Mouse (Mus musculus) 3134 (cell line): ENCODE results near the gene Pllp.

Experiments
- DNase-seq: peaks from one replicate; pipeline ENCODE4 v3.0.0-alpha.2; 2011; ENCODE audit warnings: low spot score; ENCODE audit not compliant: insufficient read length; ENCODE audit errors: extremely low read depth

The Pllp gene

DNA sequence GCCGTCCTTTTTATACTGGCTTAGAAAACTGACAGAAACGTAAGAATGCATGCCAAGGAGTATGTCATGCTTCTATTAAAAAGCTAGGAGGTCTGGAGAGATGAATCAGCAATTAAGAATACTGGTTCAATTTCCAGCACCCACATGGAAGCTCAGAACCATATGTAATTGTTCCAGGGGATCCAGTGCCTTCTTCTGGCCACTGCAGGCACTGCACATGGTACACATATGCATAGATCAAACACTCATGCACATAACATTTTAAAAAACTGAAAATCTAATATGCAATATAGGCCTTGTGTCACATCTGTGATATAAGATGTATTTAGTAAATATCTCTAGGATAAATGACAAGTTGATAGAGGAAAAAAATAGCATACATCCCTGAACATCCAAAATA, 38.0 kb downstream of the Pllp start:
- DNase-seq, result no peak

DNA sequence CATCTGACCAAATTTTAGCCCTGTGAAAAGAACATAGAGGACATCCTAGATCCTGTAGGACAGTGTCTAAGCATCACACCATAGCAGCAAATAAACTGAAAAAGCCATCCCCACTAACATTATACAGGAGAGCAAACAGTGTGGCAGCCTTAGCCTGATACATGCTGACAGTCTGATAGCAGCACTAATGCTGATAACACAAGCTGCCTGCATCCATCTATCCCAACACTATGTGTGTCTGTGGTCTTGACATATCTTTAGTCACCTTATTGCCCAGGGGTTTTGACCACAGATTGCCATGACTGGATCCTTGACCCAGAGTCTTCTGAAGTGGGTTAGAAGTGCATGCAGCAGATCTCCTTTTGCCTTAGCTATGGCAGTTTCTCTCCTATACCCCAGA, 41.1 kb downstream of the Pllp start:
- DNase-seq, result no peak

DNA sequence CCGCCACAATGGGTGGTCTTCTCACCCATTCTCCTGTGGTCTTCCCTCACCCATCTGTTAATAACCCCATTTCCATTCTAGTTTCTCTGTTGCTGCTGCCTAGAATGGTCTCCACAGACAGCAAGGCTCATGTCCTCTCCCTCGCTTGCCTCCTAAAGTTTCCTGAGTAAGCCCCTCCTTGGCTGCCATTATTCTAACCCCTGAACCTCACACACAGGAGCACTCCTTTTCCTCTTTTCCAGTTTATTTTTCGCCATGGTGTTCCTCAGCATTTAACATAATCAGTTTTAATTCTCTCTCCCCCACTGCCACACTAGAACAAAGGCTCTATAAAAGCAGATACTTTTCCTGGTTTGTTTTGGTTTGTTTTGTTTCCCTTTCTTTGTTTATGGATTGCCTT, 43.1 kb downstream of the Pllp start:
- no peak for DNase-seq

DNA sequence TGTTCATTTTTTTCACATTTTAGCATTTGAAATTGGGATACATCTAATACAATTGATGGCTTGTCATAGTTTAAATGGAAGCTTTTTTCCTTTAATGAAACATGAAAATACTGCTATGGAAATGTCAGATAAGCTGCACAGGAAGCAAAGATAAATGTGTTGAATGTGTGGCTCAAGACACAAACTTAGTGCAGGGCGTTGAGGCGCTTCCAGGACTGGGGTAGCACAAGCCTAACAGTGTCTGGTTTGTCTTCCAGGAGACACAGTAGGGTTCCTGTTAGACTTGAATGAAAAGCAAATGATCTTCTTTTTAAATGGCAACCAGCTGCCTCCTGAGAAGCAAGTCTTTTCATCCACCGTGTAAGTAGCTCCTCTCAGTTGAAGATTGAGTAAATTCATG, 46.6 kb downstream of the Pllp start:
- no peak for DNase-seq

DNA sequence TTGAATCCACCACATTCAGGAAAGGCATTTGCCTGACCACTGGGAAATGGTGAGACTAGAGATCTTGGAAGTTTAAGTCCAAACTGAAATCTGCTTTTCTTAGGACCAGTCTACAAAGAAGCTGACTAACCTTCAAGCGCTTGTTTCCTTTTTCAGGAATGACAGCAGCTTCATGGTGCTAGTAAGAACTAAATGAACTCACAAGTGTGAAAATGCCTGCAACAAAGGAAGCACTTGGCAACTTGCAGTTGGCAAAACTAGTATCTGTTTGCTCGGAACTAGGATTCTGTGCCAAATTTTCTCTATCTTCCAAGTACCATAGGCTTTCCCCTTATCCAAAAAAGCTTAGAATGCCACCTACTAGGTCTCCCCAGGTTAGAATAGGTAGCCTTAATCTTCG, 49.9 kb downstream of the Pllp start:
- no peak for DNase-seq

DNA sequence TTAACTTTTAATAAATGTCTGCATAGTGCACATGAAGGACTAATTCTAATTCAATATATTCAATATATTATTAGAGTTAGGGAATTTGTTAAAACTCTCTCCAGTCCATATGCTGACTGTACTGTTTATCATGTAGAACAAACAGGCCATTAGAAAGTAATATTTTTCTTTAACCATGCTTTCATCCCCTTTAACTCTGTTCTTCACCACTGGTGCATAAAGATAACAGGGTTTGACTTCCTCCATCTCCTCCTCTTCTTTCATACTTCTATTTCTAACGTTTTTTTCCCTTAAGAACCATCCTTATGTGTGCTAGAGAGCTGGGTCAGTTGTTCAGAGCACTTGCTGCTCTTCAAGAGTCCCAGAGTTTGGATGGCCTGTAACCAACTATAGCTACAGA, 50.9 kb downstream of the Pllp start:
- no peak for DNase-seq

DNA sequence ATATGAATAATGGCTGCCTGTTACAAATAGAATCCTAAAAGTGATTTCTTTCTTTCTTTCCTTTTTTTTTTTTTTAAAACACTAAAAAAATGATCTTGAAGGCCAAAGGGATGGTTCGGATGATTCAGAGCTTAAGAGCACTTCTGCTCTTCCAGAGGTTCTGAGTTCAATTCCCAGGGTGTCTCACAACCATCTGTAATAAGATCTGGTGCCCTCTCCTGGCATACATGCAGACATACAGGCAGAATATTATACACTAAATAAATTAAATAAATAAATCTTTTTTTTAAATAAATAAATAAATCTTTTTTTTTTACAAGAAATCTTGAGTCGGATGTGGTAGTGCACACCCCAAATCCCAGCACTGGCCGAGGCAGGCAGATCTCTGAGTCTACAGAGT, 54.1 kb downstream of the Pllp start:
- no peak for DNase-seq

DNA sequence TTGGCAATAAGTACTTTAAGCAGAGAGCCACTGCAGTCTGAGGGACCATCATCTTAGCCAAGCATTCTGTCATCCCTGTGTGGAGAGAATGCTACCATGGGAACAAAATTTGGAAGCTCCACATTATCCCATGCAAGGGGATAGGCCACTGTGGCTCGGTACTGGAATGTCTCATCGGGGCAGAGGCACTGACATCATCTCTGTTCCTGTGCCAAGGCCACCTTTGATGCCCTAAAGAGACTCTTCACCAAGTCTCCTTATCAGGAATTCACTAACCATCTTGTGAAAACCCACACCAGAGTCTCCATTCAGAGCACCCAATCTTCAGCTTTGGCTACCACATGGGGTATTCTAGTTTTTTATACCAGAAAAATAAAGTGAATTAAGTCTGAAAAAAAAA, 54.9 kb downstream of the Pllp start:
- no peak for DNase-seq

DNA sequence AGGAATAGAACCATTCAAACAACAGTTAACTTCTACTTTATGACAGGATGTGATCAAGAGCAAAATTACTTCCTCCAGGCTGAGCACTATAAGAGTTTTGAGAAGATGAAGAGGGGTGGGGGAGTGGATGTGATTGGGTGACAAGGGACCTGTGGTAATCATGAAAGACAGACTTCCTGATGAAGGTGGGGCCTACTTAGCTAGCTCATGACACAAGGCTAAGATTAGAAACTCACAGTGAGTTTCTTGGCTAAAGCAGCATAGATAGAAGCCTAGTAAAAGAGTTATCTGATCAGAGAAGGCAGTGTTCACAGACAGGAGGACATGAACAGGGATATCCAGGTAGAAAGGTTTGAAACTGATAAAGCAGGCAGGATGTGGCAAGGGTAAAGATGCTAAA, 61.9 kb downstream of the Pllp start:
- DNase-seq, result no peak

DNA sequence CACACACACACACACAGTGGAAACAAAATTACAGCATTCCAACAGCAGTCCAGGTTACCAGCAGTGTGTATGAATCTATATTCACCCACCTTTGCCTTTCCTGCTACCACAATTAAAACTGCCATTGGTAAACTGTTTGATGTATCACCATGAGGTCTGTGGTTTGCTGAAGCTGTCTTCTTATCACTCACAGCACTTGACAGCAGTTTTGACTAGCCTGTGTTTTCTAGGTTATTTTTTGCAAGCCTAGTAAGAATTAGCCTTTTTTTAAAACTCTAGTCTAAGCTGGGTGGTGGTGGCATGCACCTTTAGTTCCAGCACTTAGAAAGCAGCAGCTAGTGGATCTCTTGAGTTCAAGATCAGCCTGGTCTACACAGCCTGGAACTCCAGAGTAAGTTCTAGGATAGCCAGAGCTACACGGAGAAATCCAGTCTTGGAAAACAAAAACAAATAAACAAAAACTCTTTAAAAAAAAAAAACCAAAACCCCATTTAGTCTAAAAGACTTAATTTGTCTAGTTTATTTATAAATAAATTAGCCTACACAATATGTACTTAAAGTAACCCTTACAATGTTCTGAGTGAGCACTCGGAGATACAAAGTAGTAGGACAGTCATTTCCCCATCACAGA, 62.4 kb downstream of the Pllp start:
- no peak for DNase-seq
